In the genomic region with DNA sequence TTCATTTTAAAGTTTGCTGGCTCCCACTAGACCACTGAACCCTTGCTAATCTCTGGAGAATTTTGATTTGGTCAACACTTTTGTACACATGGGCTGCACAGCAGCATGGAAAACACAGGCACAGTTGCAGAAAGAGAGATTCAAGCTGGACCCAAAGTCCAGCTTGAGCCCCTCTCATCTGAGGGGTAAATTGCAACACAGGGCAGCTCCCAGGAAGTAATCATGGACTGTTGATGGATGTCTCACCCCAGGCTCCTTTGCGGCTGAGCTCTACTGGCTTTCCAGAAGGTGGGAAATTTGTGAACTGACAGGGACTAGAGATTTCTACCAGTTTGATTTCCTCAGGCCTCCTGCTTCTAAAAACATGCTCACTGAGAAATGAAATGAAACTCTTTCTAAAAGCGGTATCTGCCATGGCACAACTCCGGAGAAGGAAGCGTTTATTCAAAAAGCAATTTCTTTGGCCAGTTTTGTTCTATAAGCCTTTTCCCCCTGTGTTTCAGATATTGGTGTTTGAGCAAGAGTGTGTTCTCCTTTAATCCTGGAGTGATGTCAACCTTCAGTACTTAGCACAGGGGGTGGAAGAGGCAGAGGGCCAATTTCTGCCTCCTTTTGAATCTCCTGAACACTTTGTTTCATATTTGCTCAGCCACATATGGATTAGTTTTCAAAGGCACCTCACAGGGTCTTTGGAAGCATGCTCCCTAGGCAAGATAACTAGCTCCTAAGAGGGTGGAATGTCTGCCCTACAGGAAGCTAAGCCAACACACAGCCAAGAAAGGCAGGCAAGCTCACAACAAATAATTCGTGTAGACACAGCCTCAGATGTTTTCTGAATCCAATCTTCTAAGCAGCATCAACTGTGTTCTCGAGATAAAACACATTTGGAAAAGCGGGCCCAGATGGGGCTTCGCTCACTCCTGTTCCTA, we compare ENCODE assay signal across 13 mouse cellular contexts.
DNase-seq lines count a peak whose midpoint lies in the region; ATAC-seq lines count a peak whose summit lies in the region.
"Had no signal": no experiment of that assay in that cellular context is flagged by ENCODE, and none has a peak within 500 bp of the region (broad histone marks: within the 10 kb centered on the region; RNA-seq: fewer than 3 reads in every experiment).

No protein-coding gene starts in this region.

- no peak overlapping the region for H3K9ac ChIP-seq in forebrain, embryonic 14.5 days (ENCODE audit: low read length)
- H3K9ac ChIP-seq in liver, embryonic 13.5 days: no peak overlapping the region
- no peak overlapping the region for H3K9ac ChIP-seq in liver, embryonic 11.5 days (ENCODE audit: low read depth, low read length)
- H3K9ac ChIP-seq in kidney, embryonic 16.5 days (replicated peaks; ENCODE audit: low read length): no peak overlapping the region

- H3K27ac ChIP-seq in forebrain, embryonic 14.5 days (ENCODE audit: low read depth, low read length): no peak overlapping the region
- no peak overlapping the region for H3K27ac ChIP-seq in forebrain, embryonic 10.5 days
- H3K27ac ChIP-seq in liver, embryonic 13.5 days: no peak overlapping the region
- no peak overlapping the region for H3K27ac ChIP-seq in liver, embryonic 11.5 days (ENCODE audit: low read depth, low read length)
- H3K27ac ChIP-seq in kidney, embryonic 16.5 days (ENCODE audit: low read length): no peak overlapping the region
- H3K27ac ChIP-seq: heart, adult 2 months; kidney, postnatal 0 days had no signal

- H3K4me3 ChIP-seq in forebrain, embryonic 14.5 days (ENCODE audit: low read depth, low read length): no peak overlapping the region
- H3K4me3 ChIP-seq in forebrain, embryonic 10.5 days: no peak overlapping the region
- no peak overlapping the region for H3K4me3 ChIP-seq in liver, embryonic 13.5 days (replicated peaks)
- H3K4me3 ChIP-seq in liver, embryonic 11.5 days (ENCODE audit: low read depth, low read length): no peak overlapping the region
- no peak overlapping the region for H3K4me3 ChIP-seq in kidney, embryonic 16.5 days (ENCODE audit: low read length)
- H3K4me3 ChIP-seq: heart, adult 2 months had no signal

- no peaks in the 10 kb centered on the region for H3K4me1 ChIP-seq in forebrain, embryonic 14.5 days (ENCODE audit: control insufficient read depth, insufficient read depth, low read length)
- H3K4me1 ChIP-seq in forebrain, embryonic 10.5 days: no peaks in the 10 kb centered on the region
- no peaks in the 10 kb centered on the region for H3K4me1 ChIP-seq in liver, embryonic 13.5 days (replicated peaks)
- H3K4me1 ChIP-seq in liver, embryonic 11.5 days (replicated peaks; ENCODE audit: control insufficient read depth, insufficient read depth, low read length): no peaks in the 10 kb centered on the region
- H3K4me1 ChIP-seq in kidney, embryonic 16.5 days (ENCODE audit: insufficient read depth, low read length): no peaks in the 10 kb centered on the region

- 83% methylated on average over 8 of the region's 8 CpGs for WGBS in forebrain, embryonic 14.5 days
- 89% methylated on average over 8 of the region's 8 CpGs for WGBS in forebrain, embryonic 10.5 days
- 66% methylated on average over 8 of the region's 8 CpGs for WGBS in liver, embryonic 13.5 days (ENCODE audit: insufficient replicate concordance)
- 76% methylated on average over 8 of the region's 8 CpGs for WGBS in liver, embryonic 11.5 days
- WGBS in kidney, embryonic 16.5 days: 87% methylated on average over 8 of the region's 8 CpGs

- intact Hi-C loops in left cerebral cortex, postnatal 36 days (cut with DNase I): no loop called here

- H3K36me3 ChIP-seq in forebrain, embryonic 14.5 days (ENCODE audit: control insufficient read depth, insufficient read depth, low read length): no peaks in the 10 kb centered on the region
- H3K36me3 ChIP-seq in forebrain, embryonic 10.5 days (replicated peaks): no peaks in the 10 kb centered on the region
- H3K36me3 ChIP-seq in liver, embryonic 13.5 days: no peaks in the 10 kb centered on the region
- H3K36me3 ChIP-seq in liver, embryonic 11.5 days (ENCODE audit: control insufficient read depth, insufficient read depth, low read length): no peaks in the 10 kb centered on the region
- H3K36me3 ChIP-seq in kidney, embryonic 16.5 days (ENCODE audit: insufficient read depth, low read length): no peaks in the 10 kb centered on the region

- no peaks in the 10 kb centered on the region for H3K27me3 ChIP-seq in forebrain, embryonic 14.5 days (replicated peaks; ENCODE audit: control insufficient read depth, insufficient read depth, low read length)
- H3K27me3 ChIP-seq in forebrain, embryonic 10.5 days (ENCODE audit: poor library complexity, severe bottlenecking): peaks cover 10% of the 10 kb centered on the region; the same call in 1 of the 2 replicates
- no peaks in the 10 kb centered on the region for H3K27me3 ChIP-seq in liver, embryonic 13.5 days
- H3K27me3 ChIP-seq in liver, embryonic 11.5 days (replicated peaks; ENCODE audit: control insufficient read depth, insufficient read depth, low read length): no peaks in the 10 kb centered on the region
- H3K27me3 ChIP-seq in kidney, embryonic 16.5 days (ENCODE audit: insufficient read depth, low read length): no peaks in the 10 kb centered on the region

- DNase-seq in forebrain, embryonic 14.5 days (ENCODE audit: low spot score): peak; percentile 31
- DNase-seq in forebrain, embryonic 10.5 days (ENCODE audit: extremely low spot score, low spot score): no peak
- DNase-seq in liver, embryonic 13.5 days: no peak
- DNase-seq in liver, embryonic 11.5 days (ENCODE audit: low spot score): no peak
- DNase-seq in NIH3T3 (ENCODE audit: low read depth): peak; percentile 4
- peak; percentile 19 to 32 for DNase-seq in left cerebral cortex, postnatal 36 days (ENCODE audit: low spot score in 2 of 2)
- no peak for DNase-seq in adrenal gland, adult 2 months
- DNase-seq: adrenal gland, adult 8-10 months; heart, adult 2 months; heart, postnatal 14 days; lung, postnatal 14 days had no signal

- H3K9me3 ChIP-seq in forebrain, embryonic 14.5 days (replicated peaks; ENCODE audit: control insufficient read depth, low read length): no peaks in the 10 kb centered on the region
- no peaks in the 10 kb centered on the region for H3K9me3 ChIP-seq in forebrain, embryonic 10.5 days
- H3K9me3 ChIP-seq in liver, embryonic 13.5 days (replicated peaks): no peaks in the 10 kb centered on the region
- H3K9me3 ChIP-seq in liver, embryonic 11.5 days (ENCODE audit: control insufficient read depth, low read length): no peaks in the 10 kb centered on the region
- H3K9me3 ChIP-seq in kidney, embryonic 16.5 days (ENCODE audit: low read length): no peaks in the 10 kb centered on the region

- ATAC-seq in forebrain, embryonic 14.5 days: no peak
- 0 out of 2 replicates have a peak, but pooled peaks have one; percentile 43 for ATAC-seq in liver, embryonic 13.5 days (ENCODE audit: low read depth)
- ATAC-seq in liver, embryonic 11.5 days (replicated peaks; ENCODE audit: low FRiP score): no peak
- no peak for ATAC-seq in kidney, embryonic 16.5 days (ENCODE audit: low FRiP score, low TSS enrichment)

- no peak overlapping the region for H3K4me2 ChIP-seq in forebrain, embryonic 14.5 days (ENCODE audit: low read length)
- no peak overlapping the region for H3K4me2 ChIP-seq in liver, embryonic 13.5 days
- no peak overlapping the region for H3K4me2 ChIP-seq in liver, embryonic 11.5 days
- H3K4me2 ChIP-seq in kidney, embryonic 16.5 days (replicated peaks; ENCODE audit: low read depth, low read length): no peak overlapping the region

Comparison
In these comparisons a context has a peak if more than half of its experiments do, and no peak if none do; other contexts are left out.
1. DNase-seq: peak in forebrain, embryonic 14.5 days (single experiment), NIH3T3 (single experiment) and left cerebral cortex, postnatal 36 days (2 of 2); none in forebrain, embryonic 10.5 days (single experiment), liver, embryonic 13.5 days (single experiment), liver, embryonic 11.5 days (single experiment) and adrenal gland, adult 2 months (single experiment).